ENCODE assay signal across 18 mouse cellular contexts in genomic region chr1:93292006-93292405, GRCm38 (mm10).
"Had no signal": no experiment of that assay in that cellular context is flagged by ENCODE, and none has a peak within 500 bp of the region (broad histone marks: within the 10 kb centered on the region; RNA-seq: fewer than 3 reads in every experiment).

No protein-coding gene starts in this region.

- H3K4me2 ChIP-seq: lung, embryonic 14.5 days; midbrain, embryonic 12.5 days; neural tube, embryonic 13.5 days; neural tube, embryonic 15.5 days had no signal

- ATAC-seq: midbrain, embryonic 16.5 days had no signal

- DNase-seq: lung, adult 18-20 months; lung, embryonic 14.5 days; lung, postnatal 10 days; lung, postnatal 4 days; midbrain, embryonic 14.5 days; retina, postnatal 1 day; right cerebral cortex, adult 18-20 months; right cerebral cortex, postnatal 25 days; right cerebral cortex, postnatal 4 days; spleen, adult 18-20 months; thymus, adult 18-20 months; thymus, postnatal 14 days; thymus, postnatal 36 days had no signal

- H3K4me3 ChIP-seq: midbrain, embryonic 12.5 days; myocyte; neural tube, embryonic 13.5 days; neural tube, embryonic 15.5 days had no signal

- H3K9me3 ChIP-seq: midbrain, embryonic 12.5 days; neural tube, embryonic 13.5 days; neural tube, embryonic 15.5 days had no signal

- H3K4me1 ChIP-seq: midbrain, embryonic 12.5 days; neural tube, embryonic 13.5 days; neural tube, embryonic 15.5 days had no signal

- H3K27me3 ChIP-seq: midbrain, embryonic 12.5 days; neural tube, embryonic 13.5 days; neural tube, embryonic 15.5 days had no signal

- H3K27ac ChIP-seq: midbrain, embryonic 12.5 days; neural tube, embryonic 13.5 days; neural tube, embryonic 15.5 days had no signal

- H3K9ac ChIP-seq: lung, embryonic 14.5 days; midbrain, embryonic 12.5 days; neural tube, embryonic 13.5 days; neural tube, embryonic 15.5 days had no signal
